Mouse (Mus musculus) WW6 (cell line): ENCODE results near the gene Poll.

Experiments
- DNase-seq: peaks from one replicate; pipeline ENCODE4 v3.0.0-alpha.2; 2013; ENCODE audit warnings: low read depth, low spot score

Gene Poll

GRCm38 (mm10) chr19:45535929-45536328 lies 24.4 kb downstream of the Poll start:
- DNase-seq: no peak

GRCm38 (mm10) chr19:45535214-45535735 lies 25.1 kb downstream of the Poll start:
- no peak for DNase-seq

- no peak for DNase-seq
Observed at GRCm38 (mm10) chr19:45533617-45534016, 26.7 kb downstream of the Poll start.

GRCm38 (mm10) chr19:45531554-45531953 lies 28.8 kb downstream of the Poll start:
- no peak for DNase-seq

GRCm38 (mm10) chr19:45530200-45530995 lies 29.9 kb downstream of the Poll start:
- DNase-seq: no peak

GRCm38 (mm10) chr19:45529294-45529693 lies 31.0 kb downstream of the Poll start:
- no peak for DNase-seq

GRCm38 (mm10) chr19:45527931-45528534 lies 32.3 kb downstream of the Poll start:
- DNase-seq: no peak

GRCm38 (mm10) chr19:45527382-45527781 lies 32.9 kb downstream of the Poll start:
- DNase-seq: no peak

GRCm38 (mm10) chr19:45516264-45516663 lies 44.1 kb downstream of the Poll start:
- no peak for DNase-seq

GRCm38 (mm10) chr19:45515341-45515740 lies 45.0 kb downstream of the Poll start:
- no peak for DNase-seq

GRCm38 (mm10) chr19:45511406-45511805 lies 48.9 kb downstream of the Poll start:
- DNase-seq: no peak

- DNase-seq: no peak
Observed at GRCm38 (mm10) chr19:45510680-45511079, 49.7 kb downstream of the Poll start.

GRCm38 (mm10) chr19:45507531-45507930 lies 52.8 kb downstream of the Poll start:
- no peak for DNase-seq

GRCm38 (mm10) chr19:45505446-45505845 lies 54.9 kb downstream of the Poll start:
- no peak for DNase-seq
